Mouse (Mus musculus) effector memory CD4-positive, alpha-beta T cell, adult 5 months (primary cell): Measurements from ENCODE around the gene Ddb1. TPM values are rescaled to one million over a fixed set of nuclear protein-coding genes. Genes with fewer than 3 reads are reported as not detected.

Experiments
- polyA plus RNA-seq: library from polyadenylated mRNA; unstranded; fragments of 100-300 nt; shearing (Covaris generic); gene quantifications from one replicate; pipeline ENCODE4 v1.2.1, GENCODE M21; 2017

Gene Ddb1
- polyA plus RNA-seq, result 143 TPM

DNA sequence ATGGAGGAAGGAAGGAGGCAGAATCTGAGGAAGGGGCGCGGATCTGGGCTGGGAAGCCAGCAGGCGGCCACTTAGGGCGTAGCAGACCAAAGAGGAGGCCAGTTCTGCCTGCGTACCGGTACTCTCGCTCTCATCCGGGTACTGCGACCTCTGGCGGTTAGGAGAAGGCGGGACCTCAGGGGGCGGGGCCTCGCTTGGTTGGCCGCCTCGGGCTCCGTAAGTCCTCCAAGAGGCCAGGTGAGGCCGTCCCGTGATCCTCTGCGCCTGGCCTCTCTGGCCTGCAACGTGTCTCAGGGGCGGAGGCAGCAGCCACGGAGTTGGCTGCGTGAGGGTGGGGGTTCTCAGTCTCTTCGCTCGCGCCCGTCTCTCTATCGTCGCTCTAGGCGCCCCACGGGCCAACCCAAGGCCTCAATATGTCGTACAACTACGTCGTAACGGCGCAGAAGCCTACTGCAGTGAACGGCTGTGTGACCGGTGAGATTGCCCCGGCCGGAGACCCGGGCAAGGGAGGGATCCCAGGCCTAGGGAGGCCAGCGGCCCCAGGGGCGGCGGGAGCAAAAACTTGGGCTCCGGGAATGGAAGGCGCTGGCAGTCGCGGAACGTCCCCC lies at the start of gene Ddb1, which contains the start of gene Tkfc:
Gene Ddb1 (plus strand): TSS at position 35 of the 608 bp plus-strand sequence.
Gene Tkfc (minus strand): TSS at position 362 of the 608 bp plus-strand sequence.

DNA sequence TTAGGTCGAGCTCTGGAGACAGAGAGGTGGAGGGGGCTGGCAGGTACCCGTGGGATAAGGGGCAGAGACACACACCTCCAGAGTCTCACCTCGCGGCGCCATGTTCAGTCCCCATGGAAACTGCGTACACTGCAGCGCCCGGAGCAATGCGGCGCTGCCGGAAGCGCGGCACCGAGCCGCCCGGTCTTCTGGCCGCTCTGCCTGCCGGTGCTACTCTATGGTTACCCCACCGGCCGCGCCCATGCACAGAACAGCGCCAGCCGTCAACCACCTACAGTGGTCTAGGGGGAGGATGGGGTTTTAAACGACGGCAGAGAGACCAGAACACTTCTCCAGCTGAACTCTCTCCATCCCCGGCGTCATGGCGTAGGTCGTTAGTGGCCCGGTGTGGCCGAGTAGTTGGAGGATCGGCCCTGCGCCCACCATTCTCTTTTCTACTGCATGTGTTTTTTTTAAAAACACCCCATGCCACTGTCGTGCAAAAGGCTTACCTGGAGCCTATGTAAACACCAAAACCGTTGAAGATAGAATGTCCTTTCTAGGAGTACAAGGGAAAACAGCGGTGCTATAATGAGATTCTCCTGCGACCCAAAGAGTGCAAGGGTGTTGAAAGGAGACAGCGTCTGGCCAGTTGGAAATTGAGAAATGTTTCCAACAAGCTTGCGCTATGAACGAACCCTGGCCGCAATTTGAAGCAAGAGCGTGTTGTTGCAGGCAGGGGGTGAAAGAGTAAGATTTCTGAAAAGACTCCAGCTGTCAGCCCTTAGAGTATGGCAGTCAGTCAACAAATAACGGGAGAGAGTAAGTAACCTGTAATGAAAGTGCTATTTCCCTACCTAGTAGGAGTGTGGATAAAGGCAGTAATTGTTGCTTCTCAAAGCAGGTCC lies 49.3 kb upstream of the Ddb1 start, which contains the start of gene Tmem216:
Gene Tmem216 (minus strand): TSS at position 615 of the 887 bp plus-strand sequence.

DNA sequence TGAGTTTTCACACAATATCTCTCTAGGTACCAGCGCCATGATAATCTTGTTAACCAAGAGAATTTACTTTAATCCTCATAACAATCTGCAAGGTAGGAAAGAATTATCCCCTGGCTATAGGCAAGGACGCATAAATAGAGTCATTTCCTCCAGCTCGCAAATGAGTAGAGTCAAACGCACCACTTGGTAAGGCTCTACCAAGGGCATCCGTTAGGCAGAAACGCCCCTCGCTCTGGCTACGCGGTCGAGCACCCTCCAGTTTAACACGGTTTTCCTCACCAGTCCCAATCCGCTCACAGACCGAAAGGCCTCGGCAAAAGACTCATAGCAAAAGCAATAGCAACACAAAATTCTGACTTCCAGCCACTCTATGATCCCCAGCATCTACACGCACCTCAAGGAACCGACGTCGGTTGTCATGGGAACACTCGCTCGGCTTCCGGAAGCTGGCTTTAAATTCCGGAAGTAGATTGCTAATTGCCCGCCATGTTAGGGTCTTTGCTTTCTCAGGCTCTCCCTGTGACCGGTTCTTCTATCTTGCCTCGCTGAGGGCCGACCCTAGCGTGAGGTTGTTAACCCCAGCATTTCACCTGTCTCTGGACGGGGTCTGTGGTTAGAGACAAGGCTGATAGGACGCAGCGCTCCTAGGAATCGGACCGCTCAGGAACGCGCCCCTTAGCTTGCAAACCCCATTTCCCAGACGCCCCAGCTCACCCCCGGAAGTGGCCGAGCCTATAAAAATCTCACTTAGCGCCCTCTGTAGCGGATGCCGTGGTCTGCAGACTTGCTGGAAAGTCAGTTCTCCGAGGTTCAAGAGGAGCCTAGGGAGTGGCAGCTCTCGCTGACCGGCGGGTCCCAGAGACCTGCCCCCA lies 28.2 kb upstream of the Ddb1 start, which contains the start of the genes Cyb561a3 and Tmem138:
Gene Cyb561a3 (plus strand): TSS at position 483 of the 872 bp plus-strand sequence.
Gene Tmem138 (minus strand): TSS at position 673 of the 872 bp plus-strand sequence.

DNA sequence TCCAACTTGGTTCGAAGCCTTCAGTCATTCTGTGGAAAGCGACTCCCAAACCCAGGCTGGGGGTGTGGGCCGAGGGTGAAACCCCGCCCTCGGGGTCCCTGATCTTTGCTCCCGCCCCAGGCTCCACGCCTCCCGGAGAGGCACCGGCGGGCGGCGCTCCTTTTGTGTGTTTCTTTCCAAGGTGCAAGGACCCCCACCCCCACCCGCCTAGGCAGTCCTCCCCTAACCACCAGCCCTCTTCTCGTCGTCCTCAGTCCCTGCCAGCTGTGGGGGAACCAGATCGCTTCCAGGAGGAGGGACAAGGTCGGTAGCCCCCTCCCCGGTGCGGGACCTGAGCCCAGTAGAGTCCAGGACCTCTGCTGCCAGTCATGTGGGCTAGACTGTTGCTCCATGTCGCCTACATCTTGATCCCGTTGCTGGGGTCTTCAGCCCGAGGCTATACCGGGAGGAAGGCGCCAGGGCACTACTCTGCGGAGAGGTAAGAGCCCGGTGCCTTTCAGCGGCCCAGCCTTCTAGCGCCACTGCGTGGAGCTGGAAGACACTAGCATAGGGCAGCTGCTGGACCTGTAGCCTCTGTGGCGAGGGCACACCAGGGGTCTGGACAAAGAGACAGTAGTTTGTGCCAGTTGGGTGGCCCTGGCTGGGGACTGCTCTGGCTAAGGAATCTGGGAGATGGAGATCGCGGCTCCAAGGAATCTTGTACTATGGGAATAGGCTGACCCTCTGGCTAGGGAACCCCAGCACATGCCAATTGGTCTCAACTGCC lies 29.2 kb downstream of the Ddb1 start, which contains the start of gene Vwce:
Gene Vwce (plus strand): TSS at position 108 of the 766 bp plus-strand sequence.

DNA sequence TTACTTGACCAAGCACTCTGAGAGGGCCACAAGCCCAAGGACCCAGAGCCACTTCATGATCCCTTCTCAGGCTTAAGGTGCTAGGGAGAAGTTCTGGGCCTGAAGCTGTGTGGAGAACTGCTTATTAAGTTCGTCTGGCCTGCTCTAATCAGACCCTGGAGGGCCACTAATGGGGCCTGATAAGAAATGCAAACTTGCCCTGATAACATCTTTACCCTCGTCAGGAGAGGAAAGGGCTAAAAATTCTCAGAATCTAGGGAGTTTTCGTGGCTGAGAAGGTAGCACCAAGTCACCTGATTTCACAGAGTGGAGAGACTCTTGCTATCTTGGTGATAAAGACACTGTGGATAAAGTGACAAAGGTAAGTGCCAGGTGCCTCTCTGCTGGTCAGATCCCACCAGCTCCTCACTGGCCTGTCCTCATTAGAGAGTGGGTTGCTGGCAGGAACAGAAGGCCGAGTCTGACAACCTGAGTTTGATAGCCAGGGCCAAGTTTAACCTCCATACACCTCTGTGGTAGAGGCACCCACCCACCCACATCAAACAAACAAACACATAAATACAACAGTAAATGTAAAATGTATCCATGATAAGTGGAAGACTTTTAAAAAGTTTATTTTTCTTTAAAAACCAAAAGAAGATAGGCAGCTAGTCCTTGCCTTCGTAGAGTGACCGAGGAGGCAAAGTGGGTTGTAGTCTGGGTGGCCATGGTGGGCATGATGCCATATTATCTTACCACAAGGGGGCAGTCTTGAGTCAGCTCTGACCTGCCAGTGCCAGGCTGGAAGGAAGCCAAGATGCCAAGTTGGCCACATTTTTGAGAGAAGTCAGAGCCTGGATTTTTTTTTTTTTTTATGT lies 73.0 kb downstream of the Ddb1 start, which contains the start of gene Pga5:
Gene Pga5 (minus strand): TSS at position 157 of the 857 bp plus-strand sequence.

Other genes with a start within 250 kb of the Ddb1 start
- not detected for gene Syt7, start 216.2 kb upstream of the Ddb1 start, polyA plus RNA-seq
- gene Lrrc10b, start 147.9 kb upstream of the Ddb1 start, polyA plus RNA-seq, result not detected
- 0.36 TPM for gene Ppp1r32, start 122.4 kb upstream of the Ddb1 start, polyA plus RNA-seq
- 27.6 TPM for gene Cpsf7, start 80.1 kb upstream of the Ddb1 start, polyA plus RNA-seq
- gene Sdhaf2, start 79.2 kb upstream of the Ddb1 start, polyA plus RNA-seq, result 49.1 TPM
- 6.7 TPM for gene Tmem216, start 49.1 kb upstream of the Ddb1 start, polyA plus RNA-seq
- gene Cyb561a3, start 28.2 kb upstream of the Ddb1 start, polyA plus RNA-seq, result 21.7 TPM
- 4.8 TPM for gene Tmem138, start 28.0 kb upstream of the Ddb1 start, polyA plus RNA-seq
- gene Tkfc, start 327 bp downstream of the Ddb1 start, polyA plus RNA-seq, result 4.7 TPM
- gene Vwce, start 28.9 kb downstream of the Ddb1 start, polyA plus RNA-seq, result not detected
- not detected for gene Pga5, start 72.7 kb downstream of the Ddb1 start, polyA plus RNA-seq
- 24.9 TPM for gene Vps37c, start 83.4 kb downstream of the Ddb1 start, polyA plus RNA-seq
- gene Cd5, start 133.7 kb downstream of the Ddb1 start, polyA plus RNA-seq, result 505 TPM
- gene Cd6, start 224.7 kb downstream of the Ddb1 start, polyA plus RNA-seq, result 601 TPM
- 8.9 TPM for gene Slc15a3, start 234.4 kb downstream of the Ddb1 start, polyA plus RNA-seq